Mouse (Mus musculus) midbrain, embryonic 13.5 days (tissue): ENCODE data around the gene Vtn. TPM values are rescaled to one million over a fixed set of nuclear protein-coding genes. Genes with fewer than 3 reads are reported as not detected.

Source experiments
- ATAC-seq: fragments of 200-750 bp; cut with Nextera tagmentation; 2 replicates; pipeline ENCODE4 v1.8.0; 2017; ENCODE audit warnings: mild to moderate bottlenecking, moderate TSS enrichment, moderate library complexity
- H3K27ac ChIP-seq: fragments of 300-500 bp; sonication (generic); 2 replicates; pipeline ENCODE4 v1.5.1; 2015; ENCODE audit warnings: inconsistent platforms, mild to moderate bottlenecking, moderate library complexity
- H3K27me3 ChIP-seq: fragments of 300-500 bp; sonication (generic); 2 replicates; pipeline ENCODE4 v1.6.1; 2015; ENCODE audit warnings: mild to moderate bottlenecking, inconsistent platforms
- H3K36me3 ChIP-seq: fragments of 300-500 bp; sonication (generic); 2 replicates; pipeline ENCODE4 v1.6.1; 2015; ENCODE audit warnings: mild to moderate bottlenecking, inconsistent platforms
- H3K4me1 ChIP-seq: fragments of 300-500 bp; sonication (generic); replicated peaks from 2 replicates; pipeline ENCODE4 v1.6.1; 2015; ENCODE audit warnings: inconsistent platforms
- H3K4me2 ChIP-seq: fragments of 300-500 bp; sonication (generic); replicated peaks from 2 replicates; pipeline ENCODE4 v1.6.1; 2015; ENCODE audit warnings: moderate library complexity, mild to moderate bottlenecking, inconsistent platforms
- H3K4me3 ChIP-seq: fragments of 300-500 bp; sonication (generic); replicated peaks from 2 replicates; pipeline ENCODE4 v1.5.1; 2015; ENCODE audit warnings: mild to moderate bottlenecking, inconsistent platforms
- H3K9ac ChIP-seq: fragments of 300-500 bp; sonication (generic); replicated peaks from 2 replicates; pipeline ENCODE4 v1.6.1; 2015; ENCODE audit warnings: mild to moderate bottlenecking, inconsistent platforms
- H3K9me3 ChIP-seq: fragments of 300-500 bp; sonication (generic); 2 replicates; pipeline ENCODE4 v1.6.1; 2016; ENCODE audit warnings: mild to moderate bottlenecking, inconsistent platforms
- WGBS: fragments of 180-500 bp; shearing (Covaris S2); methylation state at CpG from one replicate; pipeline ENCODE4 v1.1.7; 2015; 5-methylcytosine and 5-hydroxymethylcytosine counted together
- polyA plus RNA-seq: library from polyadenylated mRNA; unstranded; fragments of >200 nt; fragmentation: Nextera tagmentation; extraction: Ambion mirVana; gene quantifications from 2 replicates; pipeline ENCODE4 v1.2.1, GENCODE M21; 2015

Vtn gene
- polyA plus RNA-seq, 1 experiment from 2014 or later = 138 TPM

GRCm38 (mm10) chr11:78500623-78501202 is 1.8 kb downstream of the Vtn start:
- H3K4me3 ChIP-seq = no peak overlapping the region

GRCm38 (mm10) chr11:78501529-78501928 is 2.6 kb downstream of the Vtn start:
- no peak overlapping the region for H3K4me3 ChIP-seq
- no peaks in the 10 kb centered on the region for H3K9me3 ChIP-seq
- WGBS = 85% methylated on average over 20 of the region's 20 CpGs
- H3K4me2 ChIP-seq = no peak overlapping the region
- peaks cover 15% of the 10 kb centered on the region for H3K4me1 ChIP-seq
- peaks cover 16% of the 10 kb centered on the region; the same call in 1 of the 2 replicates for H3K27me3 ChIP-seq
- H3K27ac ChIP-seq = no peak overlapping the region
- H3K9ac ChIP-seq = no peak overlapping the region
- ATAC-seq = no peak
- peaks cover 15% of the 10 kb centered on the region for H3K36me3 ChIP-seq

More at GRCm38 (mm10) chr11:78500623-78501202, 1.8 kb downstream of the Vtn start:
- no peak for ATAC-seq
- H3K27ac ChIP-seq = no peak overlapping the region
- H3K9me3 ChIP-seq = no peaks in the 10 kb centered on the region
- peaks cover 23% of the 10 kb centered on the region for H3K4me1 ChIP-seq
- peaks cover 16% of the 10 kb centered on the region; the same call in 1 of the 2 replicates for H3K27me3 ChIP-seq
- H3K36me3 ChIP-seq = peaks cover 6% of the 10 kb centered on the region; the same call in 1 of the 2 replicates
- 84% methylated on average over 9 of the region's 9 CpGs for WGBS
- no peak overlapping the region for H3K4me2 ChIP-seq
- H3K9ac ChIP-seq = 0 out of 2 replicates have a peak overlapping the region, but pooled peaks have one; percentile 23

GRCm38 (mm10) chr11:78502909-78503650 is 4.2 kb downstream of the Vtn start, which contains the start of gene Sebox:
Sebox (plus strand) TSS chr11:78503447.
- Histone ChIP-seq H3K9me3 (no peaks in the 10 kb centered on the region), H3K4me2 (no peak within 1 kb of the TSS), H3K9ac (no peak within 1 kb of the TSS), H3K4me1 (peaks cover 10% of the 10 kb centered on the region; the same call in 1 of the 2 replicates), H3K4me3 (no peak within 1 kb of the TSS), H3K36me3 (peaks cover 29% of the 10 kb centered on the region), H3K27me3 (peaks cover 16% of the 10 kb centered on the region; the same call in 1 of the 2 replicates), H3K27ac (no peak within 1 kb of the TSS)
- 72% methylated on average over 7 of the region's 7 CpGs for WGBS
- no peak for ATAC-seq

- Histone ChIP-seq H3K27ac (no peak overlapping the region), H3K27me3 (peaks cover under 1% of the 10 kb centered on the region; the same call in 1 of the 2 replicates), H3K36me3 (peaks cover 47% of the 10 kb centered on the region), H3K9me3 (no peaks in the 10 kb centered on the region), H3K4me3 (no peak overlapping the region), H3K4me1 (no peaks in the 10 kb centered on the region), H3K4me2 (no peak overlapping the region), H3K9ac (no peak overlapping the region)
- WGBS = 85% methylated on average over 3 of the region's 3 CpGs
- ATAC-seq = no peak
Observed at GRCm38 (mm10) chr11:78505430-78505829, 6.5 kb downstream of the Vtn start.

DNA sequence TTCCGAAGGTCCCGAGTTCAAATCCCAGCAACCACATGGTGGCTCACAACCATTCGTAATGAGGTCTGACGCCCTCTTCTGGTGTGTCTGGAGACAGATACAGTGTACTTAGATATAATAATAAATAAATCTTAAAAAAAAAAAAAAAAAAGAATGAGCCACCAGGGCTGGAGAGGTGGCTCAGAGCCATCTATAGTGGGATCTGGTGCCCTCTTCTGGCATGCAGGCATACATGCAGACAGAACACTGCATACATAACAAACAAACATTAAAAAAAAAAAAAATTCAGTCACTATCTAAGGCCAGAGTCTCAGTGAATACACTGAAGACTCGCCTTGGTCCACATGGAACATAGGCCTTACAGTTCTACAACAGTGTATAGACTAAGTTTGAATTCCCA is 10.3 kb downstream of the Vtn start:
- peaks cover 23% of the 10 kb centered on the region for H3K4me1 ChIP-seq
- no peak overlapping the region for H3K4me3 ChIP-seq
- no peak overlapping the region for H3K27ac ChIP-seq
- H3K9me3 ChIP-seq = no peaks in the 10 kb centered on the region
- no peak overlapping the region for H3K9ac ChIP-seq
- H3K36me3 ChIP-seq = peaks cover 48% of the 10 kb centered on the region
- H3K4me2 ChIP-seq = no peak overlapping the region
- ATAC-seq = no peak
- 83% methylated on average over 5 of the region's 5 CpGs for WGBS
- H3K27me3 ChIP-seq = no peaks in the 10 kb centered on the region

- Histone ChIP-seq H3K27me3 (no peaks in the 10 kb centered on the region), H3K4me2 (peak within 1 kb of the TSS; percentile 94), H3K4me1 (peaks cover 23% of the 10 kb centered on the region), H3K27ac (peak within 1 kb of the TSS; percentile 85), H3K4me3 (peak within 1 kb of the TSS; percentile 89), H3K36me3 (peaks cover 53% of the 10 kb centered on the region), H3K9ac (peak within 1 kb of the TSS; percentile 98), H3K9me3 (no peaks in the 10 kb centered on the region)
- under 1% methylated on average over 67 of the region's 67 CpGs for WGBS
- peak; percentile 95 for ATAC-seq
Observed at GRCm38 (mm10) chr11:78512025-78512957, 13.4 kb downstream of the Vtn start, which contains the start of the genes Tmem199 and Poldip2. Tmem199 (minus strand) TSS chr11:78512172. Poldip2 (plus strand) TSS chr11:78512193.

GRCm38 (mm10) chr11:78513106-78513790 is 14.4 kb downstream of the Vtn start:
- H3K9me3 ChIP-seq = no peaks in the 10 kb centered on the region
- peak overlapping the region; percentile 89 for H3K4me3 ChIP-seq
- no peak for ATAC-seq
- peak overlapping the region; percentile 98 for H3K9ac ChIP-seq
- H3K4me2 ChIP-seq = peak overlapping the region; percentile 94
- H3K27me3 ChIP-seq = no peaks in the 10 kb centered on the region
- no peak overlapping the region for H3K27ac ChIP-seq
- 85% methylated on average over 3 of the region's 3 CpGs for WGBS
- H3K4me1 ChIP-seq = peaks cover 23% of the 10 kb centered on the region
- peaks cover 52% of the 10 kb centered on the region for H3K36me3 ChIP-seq

DNA sequence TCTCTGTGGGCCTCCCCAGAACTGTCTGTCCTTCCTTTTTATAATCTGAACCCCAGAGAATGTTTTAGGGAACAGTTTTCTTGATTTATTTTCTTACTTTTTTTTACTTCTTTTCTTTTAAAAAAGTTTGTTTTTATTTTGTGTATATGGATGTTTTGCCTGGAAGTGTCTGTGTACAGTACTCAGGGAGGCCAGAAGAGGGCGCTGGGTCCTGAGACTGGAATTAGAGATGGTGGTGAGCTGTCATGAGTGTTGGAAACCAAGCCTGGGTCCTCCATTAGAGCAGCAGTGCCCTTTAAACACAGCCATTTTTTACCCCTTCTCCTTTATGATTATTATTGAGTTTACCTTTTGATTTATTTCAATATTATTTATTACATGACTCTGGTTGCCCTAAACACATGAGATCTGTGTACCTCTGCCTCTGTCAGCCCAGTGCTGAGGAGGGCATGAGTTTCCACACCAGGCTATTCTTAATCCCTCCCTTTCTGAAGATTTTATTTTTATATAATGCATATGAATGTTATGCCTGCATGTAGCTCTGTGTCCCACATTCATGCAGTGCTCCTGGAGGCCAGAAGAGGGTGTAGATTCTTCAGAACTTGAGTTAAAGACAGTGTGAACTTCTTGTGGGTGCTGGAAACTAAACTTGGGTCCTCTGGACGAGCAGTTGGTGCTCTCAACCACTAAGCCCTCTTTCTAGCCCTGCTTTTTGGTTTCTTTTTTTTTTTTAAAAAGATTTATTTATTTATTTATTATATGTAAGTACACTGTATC is 16.8 kb downstream of the Vtn start:
- Histone ChIP-seq H3K36me3 (peaks cover 61% of the 10 kb centered on the region), H3K27me3 (no peaks in the 10 kb centered on the region), H3K27ac (no peak overlapping the region), H3K9ac (no peak overlapping the region), H3K4me3 (no peak overlapping the region), H3K9me3 (no peaks in the 10 kb centered on the region), H3K4me1 (peaks cover 22% of the 10 kb centered on the region), H3K4me2 (no peak overlapping the region)
- WGBS = 83% methylated on average over 2 of the region's 2 CpGs
- ATAC-seq = no peak

DNA sequence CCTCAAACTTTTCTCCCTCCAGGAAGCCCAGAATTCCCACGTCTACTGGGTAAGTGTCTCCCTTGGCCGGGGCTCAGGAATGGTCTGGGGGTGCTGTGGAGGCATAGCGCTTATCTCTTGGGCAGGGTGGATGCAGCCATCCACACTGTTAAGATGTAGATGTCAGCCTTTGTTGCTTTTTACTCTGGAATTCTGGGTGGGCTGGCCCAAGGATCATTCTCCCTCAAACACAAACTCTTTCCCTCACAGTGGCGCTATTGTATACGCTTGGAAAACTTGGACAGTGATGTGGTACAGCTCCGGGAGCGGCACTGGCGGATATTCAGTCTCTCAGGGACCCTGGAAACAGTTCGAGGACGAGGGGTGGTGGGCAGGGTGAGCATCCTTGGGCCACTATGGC is 20.0 kb downstream of the Vtn start:
- Histone ChIP-seq H3K9ac (no peak overlapping the region), H3K36me3 (peaks cover 93% of the 10 kb centered on the region), H3K4me1 (no peaks in the 10 kb centered on the region), H3K27ac (no peak overlapping the region), H3K27me3 (no peaks in the 10 kb centered on the region), H3K4me3 (no peak overlapping the region), H3K4me2 (no peak overlapping the region), H3K9me3 (no peaks in the 10 kb centered on the region)
- WGBS = 86% methylated on average over 10 of the region's 10 CpGs
- no peak for ATAC-seq

DNA sequence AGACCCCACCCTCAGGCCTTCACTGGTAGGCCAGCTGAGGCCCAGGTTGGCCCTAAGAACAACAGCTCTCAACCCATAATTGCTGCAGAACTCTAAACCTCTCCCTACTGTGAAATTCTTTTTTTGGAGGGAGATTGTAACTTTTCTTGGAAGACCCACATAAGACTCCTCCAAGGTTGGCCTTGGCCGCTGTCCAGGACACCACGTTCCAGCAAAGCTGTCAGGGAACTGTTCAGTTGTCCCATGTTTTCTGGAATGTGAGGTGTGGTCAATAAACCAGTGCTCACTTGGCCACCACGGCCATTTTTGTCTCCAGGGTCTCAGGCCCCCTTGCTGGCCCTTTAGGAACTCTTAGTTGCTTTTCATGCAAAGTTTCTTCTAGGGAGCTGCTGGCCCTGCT is 23.0 kb downstream of the Vtn start:
- no peaks in the 10 kb centered on the region for H3K27me3 ChIP-seq
- peaks cover 95% of the 10 kb centered on the region for H3K36me3 ChIP-seq
- H3K27ac ChIP-seq = no peak overlapping the region
- H3K4me2 ChIP-seq = no peak overlapping the region
- ATAC-seq = no peak
- 93% methylated on average over 3 of the region's 3 CpGs for WGBS
- H3K4me3 ChIP-seq = no peak overlapping the region
- no peaks in the 10 kb centered on the region for H3K9me3 ChIP-seq
- H3K9ac ChIP-seq = no peak overlapping the region
- no peaks in the 10 kb centered on the region for H3K4me1 ChIP-seq
